Mouse (Mus musculus): ENCODE measurements around the gene Myo9a.
"Not testable (repeated sequence)": the region's sequence is repeated elsewhere in the genome, so short reads cannot be mapped to it uniquely, and the experiment has no call there.

- not testable (repeated sequence) for TF ChIP-seq CTCF (conservative IDR thresholded peaks at IDR 0.05; ENCODE audit: low read length); POU5F1 (IDR thresholded peaks at IDR 0.05; ENCODE audit: borderline replicate concordance, low read length)
Observed at GRCm38 (mm10) chr9:59958115-59958514, 207.4 kb downstream of the Myo9a start.

Data from E14TG2a.4 (cell line).